In genomic region chr4:63684412-63685252, GRCm38 (mm10) we compare ENCODE assay signal across 15 mouse cellular contexts. TPM values are rescaled to one million over a fixed set of nuclear protein-coding genes. Genes with fewer than 3 reads are reported as not detected.
"Had no signal": no experiment of that assay in that cellular context is flagged by ENCODE, and none has a peak within 500 bp of the region (broad histone marks: within the 10 kb centered on the region; RNA-seq: fewer than 3 reads in every experiment).

No protein-coding gene starts in this region.

- H3K4me3 ChIP-seq: left cerebral cortex, adult 2 months; limb, embryonic 10.5 days; liver, embryonic 15.5 days; megakaryocyte, embryonic 14.5 days; midbrain, embryonic 12.5 days had no signal

- DNase-seq: kidney, adult 2 months; kidney, postnatal 10 days; right cerebral cortex, postnatal 14 days; thymus, postnatal 4 days had no signal

- H3K27ac ChIP-seq: left cerebral cortex, adult 2 months; limb, embryonic 10.5 days; liver, embryonic 15.5 days; macrophage; midbrain, embryonic 12.5 days; stomach, postnatal 0 days had no signal

- H3K27me3 ChIP-seq: liver, embryonic 15.5 days; midbrain, embryonic 12.5 days had no signal

- H3K36me3 ChIP-seq: limb, embryonic 10.5 days; liver, embryonic 15.5 days; midbrain, embryonic 12.5 days had no signal

- H3K9ac ChIP-seq: liver, embryonic 15.5 days; midbrain, embryonic 12.5 days had no signal

- H3K4me1 ChIP-seq: limb, embryonic 10.5 days; liver, embryonic 15.5 days; megakaryocyte, embryonic 14.5 days; midbrain, embryonic 12.5 days had no signal

- H3K4me2 ChIP-seq: liver, embryonic 11.5 days; liver, embryonic 15.5 days; midbrain, embryonic 12.5 days had no signal

- H3K9me3 ChIP-seq: limb, embryonic 10.5 days; liver, embryonic 15.5 days; megakaryocyte, embryonic 14.5 days; midbrain, embryonic 12.5 days had no signal

RNA-seq across cellular contexts. Expression of gene Gm11214, which starts 21.5 kb away (rescaled TPM):
- polyA plus RNA-seq: kidney, adult 2 months; limb, embryonic 10.5 days; limb, embryonic 14.5 days; liver, embryonic 11.5 days; liver, embryonic 15.5 days; macrophage; midbrain, embryonic 12.5 days; midbrain, postnatal 0 days; neural tube, embryonic 14.5 days; stomach, postnatal 0 days had no signal
